Mouse (Mus musculus) inflammation-experienced regulatory T-cells, adult 6 months (primary cell): Measurements from ENCODE around the gene Agpat3. TPM values are rescaled to one million over a fixed set of nuclear protein-coding genes. Genes with fewer than 3 reads are reported as not detected.
"Not testable (repeated sequence)": the region's sequence is repeated elsewhere in the genome, so short reads cannot be mapped to it uniquely, and the experiment has no call there.

Experiments
- ATAC-seq: one replicate; pipeline ENCODE4 v1.8.0; 2017
- polyA plus RNA-seq, 3 experiments: library from polyadenylated mRNA; unstranded; fragments of 100-300 nt; shearing (Covaris generic); gene quantifications; one replicate each; pipeline ENCODE4 v1.2.1; 2017

The Agpat3 gene
- polyA plus RNA-seq, 3 experiments from 2014 or later: 93.9 to 109 (median 101) TPM

DNA sequence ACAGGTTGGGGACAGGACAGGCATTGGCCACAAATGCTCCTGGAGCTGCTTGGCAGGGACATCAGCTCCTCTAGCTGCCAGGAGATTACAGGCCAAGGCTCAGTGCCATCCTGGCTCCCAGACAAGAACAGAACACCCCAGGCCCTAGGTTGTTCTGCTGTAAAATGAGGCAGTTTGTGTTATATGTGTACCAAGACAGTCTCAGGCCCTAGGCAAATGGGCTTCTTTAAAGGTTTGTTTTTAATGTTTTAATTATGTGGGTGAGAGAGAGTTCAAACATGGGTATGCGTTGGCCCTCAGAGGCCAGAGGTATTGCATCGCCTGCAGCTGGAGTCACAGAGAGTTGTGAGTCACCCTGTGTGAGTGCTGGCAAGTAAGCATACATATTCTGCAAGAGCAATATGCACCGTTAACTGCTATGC is 8.0 kb upstream of the Agpat3 start:
- no peak for ATAC-seq

DNA sequence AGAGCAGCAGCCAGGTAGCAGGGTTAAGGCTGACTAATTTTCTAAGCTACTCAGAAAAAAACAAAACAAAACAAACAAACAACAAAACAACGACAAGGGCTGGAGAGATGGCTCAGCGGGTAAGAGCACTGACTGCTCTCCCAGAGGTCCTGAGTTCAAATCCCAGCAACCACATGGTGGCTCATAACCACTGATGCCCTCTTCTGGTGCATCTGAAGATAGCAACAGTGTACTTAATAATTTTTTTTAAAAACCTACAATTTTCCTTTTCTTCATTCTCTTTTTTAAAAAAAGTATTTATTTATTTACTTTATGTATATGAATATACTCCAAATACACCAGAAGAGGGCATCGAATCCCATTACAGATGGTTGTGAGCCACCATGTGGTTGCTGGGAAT is 6.7 kb upstream of the Agpat3 start:
- not testable (repeated sequence) for ATAC-seq

DNA sequence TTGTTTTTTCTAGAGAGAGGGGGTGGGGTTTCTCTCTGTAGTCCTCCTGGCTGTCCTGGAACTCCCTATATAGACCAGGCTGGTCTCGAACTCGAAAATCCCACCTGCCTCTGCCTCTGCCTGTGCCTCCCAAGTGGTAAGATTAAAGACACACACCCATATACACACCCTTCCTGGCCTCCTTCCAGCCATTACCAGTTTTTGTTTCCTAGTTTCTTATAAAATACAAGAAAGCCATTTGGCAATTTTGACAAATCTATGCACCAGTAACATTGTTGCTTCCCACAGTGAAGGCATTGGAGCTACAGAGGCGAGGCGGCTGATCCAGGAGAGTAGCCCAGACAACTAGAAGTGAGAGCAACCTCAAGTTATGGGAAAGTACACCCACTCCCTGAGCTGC is 6.0 kb upstream of the Agpat3 start:
- no peak for ATAC-seq

DNA sequence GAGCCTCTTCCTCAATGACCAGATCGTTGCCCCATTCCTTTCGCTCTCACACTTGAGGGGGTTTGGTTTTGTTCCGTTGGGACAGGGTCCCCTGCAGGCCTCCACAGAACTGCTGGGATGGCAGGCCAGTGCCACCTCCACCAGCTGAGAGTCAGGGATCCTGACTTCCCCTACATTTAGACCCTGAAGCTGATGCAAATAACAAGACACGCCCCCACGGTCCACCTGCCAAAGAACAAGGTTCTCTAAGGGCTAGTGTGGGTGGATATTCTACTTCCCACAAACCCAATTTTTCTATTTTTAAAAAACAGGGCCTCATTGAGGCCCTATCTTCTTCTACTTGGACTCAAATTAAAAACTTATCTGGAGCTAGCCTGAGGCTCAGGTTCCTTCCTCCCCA is 5.5 kb upstream of the Agpat3 start:
- no peak for ATAC-seq

- no peak for ATAC-seq
Measured at GRCm38 (mm10) chr10:78355931-78356593, 3.8 kb upstream of the Agpat3 start.

GRCm38 (mm10) chr10:78353196-78353595 is 907 bp upstream of the Agpat3 start:
- no peak for ATAC-seq

- no peak for ATAC-seq
Measured at GRCm38 (mm10) chr10:78352666-78353030, 359 bp upstream of the Agpat3 start.

GRCm38 (mm10) chr10:78351564-78351886 is 764 bp downstream of the Agpat3 start:
- peak; percentile 7 for ATAC-seq

DNA sequence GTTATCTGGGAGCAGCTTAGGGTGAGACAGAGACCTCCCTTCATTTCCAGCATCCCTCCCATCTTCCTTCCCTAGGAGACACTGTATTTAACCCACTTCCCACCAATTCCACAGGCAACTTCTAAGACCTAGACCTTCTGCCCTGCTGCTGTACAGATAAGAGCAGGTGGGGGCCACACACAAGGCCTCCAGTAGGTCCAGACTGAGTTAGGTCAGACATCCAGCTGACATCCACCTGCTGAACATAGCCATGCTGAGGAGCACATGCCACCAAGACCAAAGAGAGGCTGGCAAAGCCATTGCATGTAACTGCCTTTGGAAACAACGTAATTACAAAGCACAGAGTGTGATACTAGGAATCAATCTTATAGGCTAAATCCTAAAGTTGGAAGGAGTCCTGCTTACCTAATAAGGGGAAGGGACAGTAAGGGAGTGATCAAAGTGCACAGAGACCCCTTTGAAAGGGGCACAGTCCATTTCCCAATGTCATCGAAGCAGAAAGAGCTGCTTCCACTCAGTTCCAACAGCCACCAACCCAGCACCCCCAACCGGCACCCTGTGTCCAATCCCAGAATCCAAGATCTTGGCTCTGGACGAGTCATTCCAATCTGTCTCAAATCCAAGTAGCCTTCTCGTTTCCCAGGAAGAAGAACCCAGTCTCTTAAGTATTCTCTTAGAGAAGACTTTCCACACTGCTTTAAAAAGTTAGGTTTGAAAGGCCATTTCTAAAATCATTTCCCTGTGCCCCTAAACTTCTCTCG is 1.3 kb downstream of the Agpat3 start:
- no peak for ATAC-seq

DNA sequence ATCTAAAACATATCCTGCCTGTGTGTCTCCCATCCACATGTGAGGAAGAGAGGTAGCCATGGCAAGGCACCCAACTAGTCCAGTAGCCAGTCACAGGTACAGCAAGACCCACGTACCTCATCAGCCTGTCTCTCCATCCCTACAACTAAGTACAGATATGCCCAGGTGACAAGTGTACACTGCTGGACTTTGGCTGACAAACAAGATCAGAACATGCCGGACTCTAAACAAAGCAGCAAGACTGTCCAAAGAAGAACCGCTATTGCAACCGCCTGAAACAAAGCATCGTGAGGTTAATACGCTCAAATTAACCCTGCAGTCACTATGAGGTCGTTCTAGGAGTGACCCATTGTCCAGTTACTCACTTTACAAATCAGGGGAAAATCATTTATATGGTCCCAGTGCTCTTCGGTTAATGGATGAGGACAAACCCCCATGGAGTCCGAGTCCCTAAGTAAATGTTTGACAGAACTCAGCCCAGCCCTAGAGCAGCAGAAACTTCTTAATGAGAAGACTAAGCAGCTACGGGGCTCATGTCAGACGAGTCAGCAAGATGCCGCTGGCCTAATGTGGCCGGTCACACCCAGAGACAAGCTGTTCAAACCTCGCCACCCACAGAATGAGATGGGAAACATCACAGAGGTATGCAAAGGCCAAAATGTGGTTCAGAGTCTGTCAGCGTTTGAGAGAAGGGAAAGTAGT is 2.7 kb downstream of the Agpat3 start:
- ATAC-seq: no peak

- ATAC-seq: no peak
Measured at GRCm38 (mm10) chr10:78348211-78348610, 4.1 kb downstream of the Agpat3 start.

DNA sequence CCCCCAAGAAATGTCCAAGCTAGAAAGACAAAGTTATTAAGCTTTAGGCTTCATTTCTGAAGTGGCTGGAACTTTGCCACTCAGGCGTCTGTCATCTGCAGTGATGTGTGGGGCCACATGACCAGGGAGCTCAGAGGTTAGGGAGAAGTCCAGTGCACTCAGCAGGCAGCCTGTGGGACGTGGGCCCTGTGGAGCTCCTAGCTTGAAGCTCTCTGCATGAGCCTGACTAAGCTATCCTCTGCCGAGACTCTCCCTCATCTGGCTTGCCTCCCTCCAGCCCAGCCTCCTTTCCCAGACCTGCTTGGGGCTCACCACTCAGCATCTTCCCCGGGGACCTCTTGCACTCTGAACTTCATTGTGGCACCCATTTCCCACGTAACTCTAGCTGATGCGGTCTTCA is 4.8 kb downstream of the Agpat3 start:
- ATAC-seq: no peak

DNA sequence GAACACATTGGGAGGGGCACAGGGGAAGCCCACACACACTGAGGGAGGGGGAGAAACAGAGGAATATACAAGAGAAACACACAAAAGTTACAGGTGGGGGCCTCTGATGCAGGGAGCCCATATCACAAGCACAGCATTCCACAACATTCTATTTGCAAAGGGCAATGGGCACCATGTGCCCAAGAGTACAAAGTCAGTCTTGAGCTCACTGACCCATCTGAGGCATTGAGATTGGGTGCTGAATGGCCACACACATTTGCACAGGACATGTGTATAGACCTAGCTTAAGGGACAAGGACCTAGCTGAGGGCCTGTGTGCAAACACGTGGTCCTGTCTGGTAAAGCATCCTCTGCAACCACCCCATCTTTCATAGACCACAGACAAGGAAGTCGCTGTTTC is 6.8 kb downstream of the Agpat3 start:
- no peak for ATAC-seq

DNA sequence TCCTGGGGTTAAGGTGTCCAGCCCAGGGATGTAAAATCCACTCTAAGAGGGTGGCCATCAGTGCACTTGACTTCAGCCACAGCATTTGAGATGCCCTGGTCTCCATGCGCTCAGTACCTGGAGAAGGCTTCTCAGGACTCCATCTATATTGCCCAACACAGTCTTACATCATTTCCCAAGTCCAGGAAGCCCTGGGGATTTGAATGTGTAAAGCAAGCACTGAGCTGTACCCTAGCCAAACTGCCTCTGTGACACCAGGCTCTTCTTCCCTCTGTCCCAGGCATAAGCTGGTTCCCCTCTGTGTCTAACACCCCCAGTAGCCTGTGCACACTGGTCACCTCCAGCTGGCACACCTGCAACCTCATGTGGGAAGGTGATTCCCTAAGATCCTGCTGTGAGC is 10.2 kb downstream of the Agpat3 start:
- no peak for ATAC-seq

DNA sequence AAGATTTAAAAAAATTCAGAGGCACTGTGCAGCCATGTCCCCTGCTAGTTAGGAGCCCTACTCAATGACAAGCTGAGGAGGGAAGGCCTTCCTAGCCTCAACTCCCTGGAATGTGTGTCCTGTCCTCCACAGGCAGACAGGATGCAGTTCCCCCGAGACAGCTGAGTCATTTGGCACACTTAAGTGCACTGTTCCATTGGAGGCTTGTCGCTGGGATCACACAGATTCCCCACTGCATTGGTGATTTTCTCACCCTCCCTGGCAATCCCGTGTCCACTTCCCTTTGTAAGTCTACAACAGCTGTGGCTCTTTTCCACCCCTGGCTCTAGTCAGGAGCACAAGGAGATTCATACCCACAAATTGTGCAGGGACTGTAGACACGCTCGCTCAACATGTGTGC is 14.1 kb downstream of the Agpat3 start:
- no peak for ATAC-seq

DNA sequence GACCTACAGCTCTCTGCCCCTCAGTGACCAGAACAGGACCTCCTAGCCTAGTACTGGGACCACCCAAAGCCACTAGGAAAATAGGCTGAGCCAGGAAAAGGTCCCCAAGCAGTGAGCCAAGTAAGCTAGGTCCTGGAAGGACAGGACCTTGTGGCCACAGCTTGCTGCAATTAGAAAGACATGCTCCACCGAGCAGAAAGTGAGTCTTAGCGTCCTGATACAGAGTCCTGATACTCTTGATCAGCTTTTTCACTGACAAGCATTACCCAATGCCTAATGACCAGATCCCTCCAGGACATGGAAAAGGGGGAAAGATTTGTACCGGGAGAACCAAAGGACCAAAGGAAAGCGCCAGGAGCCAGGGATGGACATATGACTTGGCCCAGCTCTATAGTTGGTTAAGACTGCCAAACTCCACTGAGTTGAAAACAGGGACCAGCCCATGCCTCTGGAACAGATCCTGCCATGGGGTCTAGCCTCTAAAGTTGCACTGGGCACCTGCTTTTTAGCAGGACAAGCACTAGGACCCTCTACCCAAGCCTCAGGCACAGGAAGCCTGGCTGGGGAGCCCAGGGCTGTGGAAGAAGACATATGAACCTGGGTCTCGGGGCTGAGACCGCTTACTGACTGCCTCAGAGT is 17.2 kb downstream of the Agpat3 start:
- no peak for ATAC-seq

DNA sequence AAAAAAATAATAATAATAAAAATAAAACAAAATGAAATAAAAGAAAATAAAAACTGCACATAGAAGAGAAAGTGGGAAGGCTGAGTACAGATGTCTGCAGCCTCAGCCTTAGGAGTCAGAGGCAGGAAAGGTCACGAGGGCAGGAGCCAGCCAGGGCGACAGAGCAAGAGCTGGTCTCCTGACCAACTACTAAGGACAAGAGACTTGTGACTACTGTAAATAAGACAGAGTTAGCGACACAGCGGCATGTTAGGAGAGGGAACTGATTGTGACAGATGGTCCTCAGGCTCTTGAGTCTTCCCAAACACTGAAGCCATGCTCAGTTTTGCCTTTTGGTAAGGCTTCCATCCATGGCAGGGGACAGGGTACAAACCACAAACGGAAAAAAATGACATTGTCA is 20.7 kb downstream of the Agpat3 start:
- ATAC-seq: no peak

GRCm38 (mm10) chr10:78329305-78329704 is 23.0 kb downstream of the Agpat3 start:
- ATAC-seq: no peak

- no peak for ATAC-seq
Measured at GRCm38 (mm10) chr10:78328011-78328575, 24.2 kb downstream of the Agpat3 start.

DNA sequence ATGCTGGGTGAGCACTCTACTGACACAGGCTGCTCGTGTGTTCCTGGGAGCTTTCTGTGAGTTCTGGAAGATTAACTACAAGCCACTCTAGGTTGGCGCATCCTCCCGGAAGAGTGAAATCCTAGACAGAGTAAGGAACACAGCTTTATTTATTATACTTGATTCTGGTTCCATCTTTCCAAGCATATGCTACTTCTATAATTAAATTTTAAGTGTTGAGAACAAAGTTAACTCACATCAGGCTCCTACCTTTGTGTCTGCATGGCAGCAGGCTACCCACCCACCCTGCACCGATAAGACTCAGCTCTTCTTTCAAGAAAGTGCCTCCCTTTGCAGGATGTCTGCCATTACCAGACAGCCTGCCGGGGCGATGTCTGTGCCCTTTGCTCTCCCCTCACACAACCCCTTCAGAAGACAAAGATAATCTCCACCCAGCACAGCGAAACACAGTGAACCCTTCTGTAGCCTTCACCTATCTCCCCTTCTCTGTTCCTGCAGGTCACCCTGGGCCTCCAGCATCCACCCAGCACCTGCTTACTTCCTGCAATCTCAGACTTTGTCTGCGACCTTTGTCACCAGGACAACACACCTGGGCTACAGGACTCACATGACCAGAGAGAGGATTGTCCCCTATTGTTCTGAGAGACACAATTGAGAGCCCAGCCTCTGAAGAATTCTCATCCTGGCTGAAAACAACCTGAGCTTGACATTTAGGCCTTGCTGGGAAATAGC is 26.2 kb downstream of the Agpat3 start:
- no peak for ATAC-seq

DNA sequence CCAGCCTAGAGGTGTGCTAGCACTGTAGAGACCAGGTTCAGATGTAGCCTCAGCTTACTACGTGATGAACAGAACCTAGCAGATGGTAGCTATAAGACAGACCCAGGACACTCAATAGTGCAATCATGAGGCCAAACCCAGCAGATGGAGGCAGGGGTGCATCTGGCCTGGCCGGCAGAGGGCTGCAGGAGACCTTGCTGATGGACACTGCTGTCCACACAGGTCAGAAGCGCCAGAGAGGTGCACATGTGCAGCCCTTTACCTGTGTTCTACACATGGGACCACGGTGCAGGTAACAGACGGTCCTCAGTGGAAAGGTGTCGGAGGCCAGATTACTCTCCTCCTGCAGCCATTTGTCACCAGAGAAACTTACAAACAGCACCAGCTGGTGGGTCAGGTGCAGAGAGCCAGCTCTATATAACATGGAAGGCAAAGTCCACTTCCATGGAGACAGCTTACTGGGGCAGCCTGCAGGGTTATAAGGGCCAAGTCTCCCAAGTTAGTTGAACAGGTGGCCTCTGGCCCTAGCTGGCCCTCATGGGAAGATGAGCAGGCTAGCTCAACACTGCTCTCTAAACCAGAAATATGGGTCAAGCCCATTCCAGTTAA is 27.6 kb downstream of the Agpat3 start:
- no peak for ATAC-seq
